Mouse (Mus musculus): Measurements from ENCODE around the gene Rnf5. TPM values are rescaled to one million over a fixed set of nuclear protein-coding genes. Genes with fewer than 3 reads are reported as not detected.

The Rnf5 gene
- polyA plus RNA-seq, 1 experiment from 2014 or later: 106 TPM

DNA sequence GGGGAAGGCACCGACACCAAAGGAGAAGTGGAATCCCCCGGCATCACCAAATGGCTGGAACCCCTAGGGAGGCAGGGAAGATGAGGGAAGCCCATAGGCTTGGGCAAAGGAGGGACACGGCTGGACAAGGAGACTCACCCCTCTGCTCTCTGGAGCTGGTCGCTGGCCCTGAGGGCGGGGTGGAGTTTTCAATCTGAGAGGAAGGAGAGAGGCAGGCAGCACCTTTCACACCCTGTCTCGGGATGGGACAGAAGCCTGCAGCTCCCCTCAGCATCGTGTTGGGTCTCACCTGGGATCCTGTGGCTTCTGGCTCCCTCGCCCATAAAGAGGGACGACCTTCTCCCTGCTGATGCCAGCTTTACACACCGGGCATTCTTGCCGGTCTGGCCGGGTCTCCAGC lies 1.7 kb downstream of the Rnf5 start:
- WGBS: 82% methylated on average over 12 of the region's 12 CpGs
- H3K27ac ChIP-seq (replicated peaks): no peak overlapping the region
- H3K4me3 ChIP-seq: peak overlapping the region; percentile 83; the same call in 1 of the 2 replicates
- H3K36me3 ChIP-seq: peaks cover 25% of the 10 kb centered on the region
- H3K4me2 ChIP-seq: peak overlapping the region; percentile 95
- H3K9ac ChIP-seq: no peak overlapping the region
- no peaks in the 10 kb centered on the region for H3K27me3 ChIP-seq (replicated peaks)
- H3K9me3 ChIP-seq: no peaks in the 10 kb centered on the region
- no peak for ATAC-seq (ENCODE audit: extremely low read depth, insufficient number of reproducible peaks, low FRiP score, low TSS enrichment)
- peaks cover 50% of the 10 kb centered on the region for H3K4me1 ChIP-seq

DNA sequence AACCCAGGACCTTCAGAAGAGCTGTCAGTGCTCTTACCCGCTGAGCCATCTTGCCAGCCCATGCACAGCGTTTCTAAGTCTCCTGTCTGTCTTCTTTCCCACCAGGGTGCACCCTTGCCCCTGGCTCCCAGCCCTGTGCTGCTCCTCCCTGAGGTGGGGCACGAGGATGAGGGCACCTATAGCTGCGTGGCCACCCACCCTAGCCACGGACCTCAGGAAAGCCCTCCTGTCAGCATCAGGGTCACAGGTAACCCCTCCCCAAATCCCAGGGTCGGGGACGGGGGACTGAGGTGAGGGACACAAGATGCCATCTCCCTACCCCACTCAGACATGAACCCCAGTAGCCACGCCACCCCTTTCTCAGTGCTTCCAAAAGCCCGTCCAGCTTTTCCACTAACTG lies 3.6 kb downstream of the Rnf5 start:
- H3K4me1 ChIP-seq: peaks cover 54% of the 10 kb centered on the region
- ATAC-seq (ENCODE audit: extremely low read depth, insufficient number of reproducible peaks, low FRiP score, low TSS enrichment): no peak
- no peaks in the 10 kb centered on the region for H3K9me3 ChIP-seq
- no peak overlapping the region for H3K9ac ChIP-seq
- H3K36me3 ChIP-seq: peaks cover 43% of the 10 kb centered on the region
- 83% methylated on average over 9 of the region's 9 CpGs for WGBS
- H3K4me3 ChIP-seq: no peak overlapping the region
- H3K27me3 ChIP-seq (replicated peaks): no peaks in the 10 kb centered on the region
- no peak overlapping the region for H3K4me2 ChIP-seq
- no peak overlapping the region for H3K27ac ChIP-seq (replicated peaks)

DNA sequence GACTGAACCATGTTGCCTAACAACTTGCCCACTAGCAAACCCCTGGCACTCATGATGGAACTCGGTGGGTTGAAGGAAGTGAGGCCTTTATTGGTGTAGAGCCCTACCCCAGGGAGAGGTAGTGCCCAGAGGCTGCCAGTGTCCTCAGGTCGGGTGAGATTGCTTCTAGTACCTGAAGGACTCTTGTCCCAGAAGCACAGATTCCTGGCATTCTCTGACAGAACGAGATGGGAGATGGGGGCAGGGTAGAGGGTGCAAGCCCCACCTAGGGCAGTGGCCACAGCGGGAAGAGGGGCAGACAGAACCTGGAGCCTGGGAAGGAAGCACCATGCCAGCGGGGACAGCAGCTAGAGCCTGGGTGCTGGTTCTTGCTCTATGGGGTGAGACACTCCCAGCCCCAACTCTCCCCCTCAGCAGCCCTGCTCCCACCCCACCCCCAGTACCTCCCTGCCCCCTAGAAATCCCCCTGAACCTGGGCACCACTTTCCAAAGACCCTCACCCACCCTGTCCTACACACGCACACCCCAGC lies 5.9 kb downstream of the Rnf5 start, which contains the start of gene Ager:
Gene Ager, plus strand, starts transcription at position 297 of the 530 bp plus-strand sequence.
- Histone ChIP-seq H3K4me3 (no peak within 1 kb of the TSS), H3K9me3 (no peaks in the 10 kb centered on the region), H3K4me2 (peak within 1 kb of the TSS; percentile 37), H3K27ac (replicated peaks) (peak within 1 kb of the TSS; percentile 32; the same call in 1 of the 2 replicates), H3K9ac (peak within 1 kb of the TSS; percentile 44), H3K27me3 (replicated peaks) (no peaks in the 10 kb centered on the region), H3K36me3 (peaks cover 55% of the 10 kb centered on the region), H3K4me1 (peaks cover 68% of the 10 kb centered on the region)
- 12% methylated on average over 6 of the region's 6 CpGs for WGBS
- ATAC-seq (ENCODE audit: extremely low read depth, insufficient number of reproducible peaks, low FRiP score, low TSS enrichment): no peak

DNA sequence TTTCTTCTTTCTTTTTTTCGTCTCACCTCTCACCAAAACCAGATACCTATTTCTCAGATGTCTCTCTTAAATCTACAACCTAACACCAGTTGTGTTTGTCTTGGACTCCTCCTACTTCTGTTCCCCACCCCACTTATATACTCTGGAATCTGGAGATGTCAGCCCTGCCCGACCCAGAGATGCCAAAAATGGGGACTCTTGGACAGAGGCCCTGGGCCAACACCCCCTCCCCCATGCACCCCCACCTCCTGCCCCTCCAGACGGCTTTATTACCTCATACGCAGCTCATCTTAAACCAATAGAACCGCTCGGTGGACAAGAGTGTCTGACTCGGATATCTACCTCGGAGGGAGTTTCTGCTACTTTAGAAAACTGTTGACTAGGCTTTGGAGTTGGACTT lies 7.4 kb downstream of the Rnf5 start:
- H3K4me3 ChIP-seq: no peak overlapping the region
- ATAC-seq (ENCODE audit: extremely low read depth, insufficient number of reproducible peaks, low FRiP score, low TSS enrichment): no peak
- H3K4me2 ChIP-seq: no peak overlapping the region
- WGBS: 72% methylated on average over 8 of the region's 8 CpGs
- no peaks in the 10 kb centered on the region for H3K9me3 ChIP-seq
- no peak overlapping the region for H3K27ac ChIP-seq (replicated peaks)
- H3K27me3 ChIP-seq (replicated peaks): no peaks in the 10 kb centered on the region
- peaks cover 66% of the 10 kb centered on the region for H3K4me1 ChIP-seq
- H3K36me3 ChIP-seq: peaks cover 44% of the 10 kb centered on the region
- H3K9ac ChIP-seq: peak overlapping the region; percentile 24; the same call in 1 of the 2 replicates

DNA sequence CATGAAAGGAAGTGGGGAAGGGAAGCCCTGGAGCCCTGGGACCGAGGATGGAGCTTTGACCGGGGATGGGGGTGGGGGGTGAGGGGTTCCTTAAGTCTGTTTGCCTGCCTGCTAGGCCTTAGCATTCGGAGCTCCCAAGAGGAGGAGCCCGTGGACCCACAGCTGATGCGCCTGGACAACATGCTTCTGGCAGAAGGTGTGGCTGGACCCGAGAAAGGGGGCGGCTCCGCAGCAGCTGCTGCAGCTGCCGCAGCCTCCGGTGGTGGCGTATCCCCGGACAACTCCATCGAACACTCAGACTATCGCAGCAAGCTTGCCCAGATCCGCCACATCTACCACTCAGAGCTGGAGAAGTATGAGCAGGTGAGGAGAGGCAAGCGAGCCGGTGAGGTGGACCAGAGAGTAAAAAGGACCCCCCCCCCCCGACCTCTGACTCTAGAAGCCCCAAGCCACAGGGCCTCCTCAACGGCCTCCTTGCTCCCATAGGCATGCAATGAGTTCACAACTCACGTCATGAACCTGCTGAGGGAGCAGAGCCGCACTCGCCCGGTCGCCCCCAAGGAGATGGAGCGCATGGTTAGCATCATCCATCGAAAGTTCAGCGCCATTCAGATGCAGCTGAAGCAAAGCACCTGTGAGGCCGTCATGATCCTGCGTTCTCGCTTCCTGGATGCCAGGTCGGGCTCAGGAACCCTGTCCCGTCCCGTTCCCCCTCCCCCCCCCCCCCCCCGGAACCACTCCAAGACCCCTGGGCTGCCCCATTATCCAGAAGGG lies 9.6 kb downstream of the Rnf5 start:
- WGBS: 62% methylated on average over 34 of the region's 34 CpGs
- Histone ChIP-seq H3K27me3 (replicated peaks) (no peaks in the 10 kb centered on the region), H3K4me2 (peak overlapping the region; percentile 91), H3K4me1 (peaks cover 80% of the 10 kb centered on the region), H3K4me3 (peak overlapping the region; percentile 92), H3K9ac (peak overlapping the region; percentile 100), H3K9me3 (no peaks in the 10 kb centered on the region), H3K36me3 (peaks cover 29% of the 10 kb centered on the region), H3K27ac (replicated peaks) (peak overlapping the region; percentile 98; the same call in 1 of the 2 replicates)
- ATAC-seq (ENCODE audit: extremely low read depth, insufficient number of reproducible peaks, low FRiP score, low TSS enrichment): no peak

DNA sequence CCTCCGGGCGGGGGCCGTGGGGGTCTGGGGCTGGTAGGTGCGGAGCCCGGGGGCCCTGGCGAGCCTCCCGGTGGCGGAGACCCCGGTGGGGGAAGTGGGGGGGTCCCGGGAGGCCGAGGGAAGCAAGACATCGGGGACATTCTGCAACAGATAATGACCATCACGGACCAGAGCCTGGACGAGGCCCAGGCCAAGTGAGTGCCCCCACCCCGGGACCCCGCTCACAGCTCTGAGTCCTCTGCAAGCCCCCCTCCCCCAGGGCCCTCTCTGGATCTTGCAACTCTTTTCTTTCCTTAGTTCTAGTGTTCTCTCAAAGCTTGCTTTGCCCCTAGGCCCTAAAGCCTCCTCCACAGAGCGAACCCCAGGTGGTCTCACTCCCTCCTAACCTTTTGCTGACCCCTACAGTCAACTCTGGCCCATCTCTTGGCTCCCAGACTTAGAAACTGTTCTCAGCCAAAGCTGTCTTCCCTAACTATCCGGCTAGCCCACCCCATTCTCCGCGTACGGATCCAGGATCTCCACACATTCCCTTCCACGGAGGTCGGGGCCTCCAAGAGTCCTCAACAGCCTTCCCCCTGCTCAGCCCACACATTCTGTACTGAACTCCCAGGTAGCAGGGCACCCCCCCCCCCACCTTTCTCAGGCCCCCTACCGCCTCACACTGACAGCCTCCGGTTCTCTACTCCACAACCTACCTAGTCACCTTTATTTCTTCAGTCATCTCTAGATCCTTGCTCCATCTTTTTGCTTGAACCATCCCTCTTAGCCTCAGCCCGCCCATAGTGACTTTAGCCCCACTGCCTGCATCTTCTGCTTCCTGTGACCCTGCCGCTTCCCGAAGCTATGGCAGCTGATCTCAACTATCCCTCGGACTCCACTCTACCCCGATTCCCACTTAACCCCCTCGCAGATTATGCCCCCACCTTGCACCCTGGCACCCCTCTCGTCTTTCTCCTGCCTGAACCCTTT lies 10.6 kb downstream of the Rnf5 start:
- Histone ChIP-seq H3K9me3 (no peaks in the 10 kb centered on the region), H3K4me2 (peak overlapping the region; percentile 91), H3K4me3 (peak overlapping the region; percentile 92), H3K36me3 (peaks cover 29% of the 10 kb centered on the region), H3K27me3 (replicated peaks) (no peaks in the 10 kb centered on the region), H3K9ac (peak overlapping the region; percentile 100), H3K4me1 (peaks cover 83% of the 10 kb centered on the region), H3K27ac (replicated peaks) (peak overlapping the region; percentile 98)
- ATAC-seq (ENCODE audit: extremely low read depth, insufficient number of reproducible peaks, low FRiP score, low TSS enrichment): peak; percentile 9; the same call in 1 of the 2 replicates
- WGBS: 3% methylated on average over 32 of the region's 32 CpGs

DNA sequence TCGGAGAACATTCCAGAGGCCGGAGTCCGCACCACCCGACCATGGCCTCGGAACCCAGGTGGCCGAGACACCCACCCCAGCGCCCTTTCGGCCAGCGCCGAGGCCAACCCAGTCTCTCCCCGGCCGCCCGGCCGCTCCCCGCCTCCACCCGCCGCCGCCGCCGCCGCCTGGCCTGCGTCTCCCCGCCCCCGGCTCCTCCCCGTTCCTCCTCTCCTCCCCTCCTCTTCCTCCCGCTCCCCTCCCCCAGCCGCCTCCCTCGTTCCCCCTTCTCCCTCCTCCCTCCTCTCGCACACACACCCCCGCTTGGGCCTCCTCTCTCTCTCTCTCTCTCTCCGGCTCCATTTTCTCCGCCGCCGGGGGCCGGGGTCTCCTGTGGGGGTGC lies 11.5 kb downstream of the Rnf5 start:
- peak overlapping the region; percentile 100 for H3K9ac ChIP-seq
- H3K4me2 ChIP-seq: peak overlapping the region; percentile 91
- peaks cover 29% of the 10 kb centered on the region for H3K36me3 ChIP-seq
- no peaks in the 10 kb centered on the region for H3K27me3 ChIP-seq (replicated peaks)
- peak overlapping the region; percentile 98 for H3K27ac ChIP-seq (replicated peaks)
- H3K4me1 ChIP-seq: peaks cover 77% of the 10 kb centered on the region
- H3K4me3 ChIP-seq: peak overlapping the region; percentile 92
- under 1% methylated on average over 33 of the region's 35 CpGs for WGBS
- H3K9me3 ChIP-seq: no peaks in the 10 kb centered on the region
- ATAC-seq (ENCODE audit: extremely low read depth, insufficient number of reproducible peaks, low FRiP score, low TSS enrichment): peak; percentile 34; the same call in 1 of the 2 replicates

DNA sequence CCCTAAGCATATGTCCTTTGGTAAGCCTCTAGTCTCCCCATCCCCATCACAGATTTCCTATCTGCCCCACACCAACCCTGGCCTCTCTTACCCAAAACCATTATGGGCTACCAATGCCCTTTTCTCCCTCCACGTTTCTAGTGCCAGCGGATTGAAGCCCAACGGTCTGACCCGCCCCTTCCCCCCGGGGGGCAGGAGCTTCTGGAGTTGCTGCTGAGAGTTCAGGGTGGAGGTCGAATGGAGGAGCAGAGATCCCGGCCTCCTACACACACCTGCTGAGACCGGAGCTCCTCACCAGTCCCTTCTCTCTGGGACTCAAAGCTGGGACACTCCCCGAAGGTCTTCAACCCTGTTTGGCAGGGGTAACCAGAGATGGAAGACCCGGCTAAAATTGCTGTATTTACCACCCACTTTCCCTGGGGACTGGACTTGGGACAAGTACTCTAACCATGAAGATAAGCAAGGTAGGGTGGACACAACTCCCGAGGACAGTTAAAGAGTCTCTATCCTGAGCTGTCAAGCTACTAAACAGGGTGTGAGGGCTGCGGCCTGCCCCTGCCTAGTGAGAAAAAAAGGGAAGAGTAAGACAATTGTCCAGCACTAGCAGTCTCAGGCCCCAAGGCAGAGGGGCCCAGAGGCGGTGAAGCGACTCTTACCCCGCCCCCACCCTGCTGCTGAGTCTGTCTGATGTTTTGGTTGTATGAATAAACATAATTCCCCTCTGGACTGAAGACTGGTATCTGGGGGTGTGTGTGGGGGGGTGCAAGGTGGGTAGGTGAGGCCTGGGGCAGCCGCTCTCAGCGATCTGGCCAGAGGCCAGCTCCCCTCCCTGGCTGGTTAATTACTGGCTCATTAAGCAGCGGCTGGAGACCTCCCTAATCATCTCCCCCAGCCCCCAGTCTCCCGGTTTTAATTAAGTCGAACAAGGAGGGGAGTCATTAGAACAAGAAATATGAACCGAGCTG lies 12.2 kb downstream of the Rnf5 start, which contains the start of gene Pbx2:
Gene Pbx2, plus strand, starts transcription at position 238 of the 965 bp plus-strand sequence.
- peak within 1 kb of the TSS; percentile 91 for H3K4me2 ChIP-seq
- peak within 1 kb of the TSS; percentile 98 for H3K27ac ChIP-seq (replicated peaks)
- H3K36me3 ChIP-seq: peaks cover 25% of the 10 kb centered on the region
- H3K9ac ChIP-seq: peak within 1 kb of the TSS; percentile 100
- no peaks in the 10 kb centered on the region for H3K27me3 ChIP-seq (replicated peaks)
- H3K4me1 ChIP-seq: peaks cover 77% of the 10 kb centered on the region
- no peaks in the 10 kb centered on the region for H3K9me3 ChIP-seq
- H3K4me3 ChIP-seq: peak within 1 kb of the TSS; percentile 92
- no peak for ATAC-seq (ENCODE audit: extremely low read depth, insufficient number of reproducible peaks, low FRiP score, low TSS enrichment)
- 7% methylated on average over 21 of the region's 21 CpGs for WGBS

DNA sequence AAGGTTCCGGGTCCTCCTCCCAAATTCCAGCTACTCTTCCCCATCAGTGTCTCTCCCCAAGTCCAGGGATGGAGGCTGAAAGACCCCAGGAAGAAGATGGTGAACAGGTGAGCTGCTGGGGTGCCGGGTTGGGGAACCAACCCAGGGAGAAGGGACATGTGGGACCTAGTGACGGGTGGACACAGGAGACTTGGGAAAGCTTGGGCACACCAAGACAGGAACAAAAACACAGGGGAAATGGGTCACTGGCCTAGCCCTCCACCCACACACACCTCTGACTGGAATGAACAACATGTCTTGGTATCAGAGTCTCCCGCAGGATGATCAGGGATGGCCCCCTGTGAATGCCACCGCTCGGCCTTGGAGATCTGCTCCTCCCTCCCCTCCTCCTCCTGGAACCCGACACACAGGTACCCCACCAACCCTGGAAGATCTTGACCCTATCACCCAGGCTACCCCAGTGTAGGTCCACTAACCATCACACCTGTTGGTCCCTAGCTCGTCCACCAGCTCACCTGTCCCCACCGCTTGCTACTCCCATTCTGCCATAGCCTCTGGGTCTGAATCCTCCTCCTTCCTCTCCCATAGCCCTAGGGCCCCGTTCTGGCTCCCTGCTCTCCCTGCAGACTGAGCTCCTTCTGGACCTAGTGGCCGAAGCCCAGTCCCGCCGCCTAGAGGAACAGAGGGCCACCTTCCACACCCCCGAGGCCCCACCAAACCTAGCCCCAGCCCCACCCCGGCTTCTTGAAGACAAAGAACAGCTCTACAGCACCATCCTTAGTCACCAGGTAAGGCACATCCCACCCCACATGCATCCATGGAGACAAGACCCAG lies 13.1 kb downstream of the Rnf5 start:
- H3K9me3 ChIP-seq: no peaks in the 10 kb centered on the region
- H3K9ac ChIP-seq: peak overlapping the region; percentile 100
- H3K4me1 ChIP-seq: peaks cover 77% of the 10 kb centered on the region
- peak overlapping the region; percentile 91 for H3K4me2 ChIP-seq
- H3K27ac ChIP-seq (replicated peaks): peak overlapping the region; percentile 98
- peaks cover 16% of the 10 kb centered on the region for H3K36me3 ChIP-seq
- 63% methylated on average over 15 of the region's 15 CpGs for WGBS
- H3K27me3 ChIP-seq (replicated peaks): no peaks in the 10 kb centered on the region
- ATAC-seq (ENCODE audit: extremely low read depth, insufficient number of reproducible peaks, low FRiP score, low TSS enrichment): no peak
- H3K4me3 ChIP-seq: peak overlapping the region; percentile 24

Data from heart, embryonic 13.5 days (tissue).